Mouse (Mus musculus) forebrain, postnatal 0 days (tissue): Measurements from ENCODE around the gene Zbtb22. TPM values are rescaled to one million over a fixed set of nuclear protein-coding genes. Genes with fewer than 3 reads are reported as not detected.

Experiments
- ATAC-seq: fragments of 200-750 bp; cut with Nextera tagmentation; 2 replicates; pipeline ENCODE4 v1.8.0; 2017; ENCODE audit warnings: mild to moderate bottlenecking, moderate library complexity
- DNase-seq: peaks from one replicate; pipeline ENCODE4 v3.0.0-alpha.2; 2015
- H3K27ac ChIP-seq: fragments of 300-500 bp; sonication (generic); 2 replicates; pipeline ENCODE4 v1.5.1; 2014; ENCODE audit warnings: low read depth, mild to moderate bottlenecking, antibody characterized with exemption, low read length, moderate library complexity, mixed read lengths
- H3K27me3 ChIP-seq: fragments of 300-500 bp; sonication (generic); 2 replicates; pipeline ENCODE4 v1.6.1; 2014; ENCODE audit warnings: mild to moderate bottlenecking, low read length, mixed read lengths; ENCODE audit not compliant: insufficient read depth
- H3K36me3 ChIP-seq: fragments of 300-500 bp; sonication (generic); 2 replicates; pipeline ENCODE4 v1.6.1; 2014; ENCODE audit warnings: mild to moderate bottlenecking, moderate library complexity; ENCODE audit not compliant: insufficient read depth
- H3K4me1 ChIP-seq: fragments of 300-500 bp; sonication (generic); 2 replicates; pipeline ENCODE4 v1.6.1; 2014; ENCODE audit warnings: antibody characterized with exemption; ENCODE audit not compliant: insufficient read depth
- H3K4me2 ChIP-seq: fragments of 300-500 bp; sonication (generic); 2 replicates; pipeline ENCODE4 v1.6.1; 2014; ENCODE audit warnings: low read depth, mild to moderate bottlenecking, moderate library complexity
- H3K4me3 ChIP-seq: fragments of 300-500 bp; sonication (generic); 2 replicates; pipeline ENCODE4 v1.5.1; 2014; ENCODE audit warnings: low read depth, low read length, mixed read lengths
- H3K9ac ChIP-seq: fragments of 300-500 bp; sonication (generic); 2 replicates; pipeline ENCODE4 v1.6.1; 2014; ENCODE audit warnings: mild to moderate bottlenecking
- H3K9me3 ChIP-seq: fragments of 300-500 bp; sonication (generic); 2 replicates; pipeline ENCODE4 v1.6.1; 2016; ENCODE audit warnings: low read length
- CTCF ChIP-seq: sonication (generic); IDR thresholded peaks from 2 replicates; pipeline ENCODE4 v1.5.1; 2016; ENCODE audit warnings: antibody characterized with exemption, control low read depth, low read depth
- WGBS: fragments of 180-500 bp; shearing (Covaris S2); extraction: QIAGEN DNeasy Blood & Tissue Kit; methylation state at CpG from one replicate; pipeline ENCODE4 v1.1.7; 2014; 5-methylcytosine and 5-hydroxymethylcytosine counted together
- polyA plus RNA-seq: library from polyadenylated mRNA; unstranded; fragments of >200 nt; fragmentation: Nextera tagmentation; extraction: Ambion mirVana; gene quantifications from 2 replicates; pipeline ENCODE4 v1.2.1, GENCODE M21; 2015
- total RNA-seq: library from RNA; depleted of rRNA; stranded (reverse); fragments of >200 nt; gene quantifications from 2 replicates; pipeline ENCODE4 v1.2.3, GENCODE M21; 2014

The Zbtb22 gene
- total and polyA plus RNA-seq, 2 experiments from 2014 or later, result 22.3 to 44.0 TPM

GRCm38 (mm10) chr17:33924577-33925283 is 9.0 kb downstream of the Zbtb22 start:
- Histone ChIP-seq H3K4me3 (no peak overlapping the region), H3K27me3 (no peaks in the 10 kb centered on the region), H3K36me3 (0 out of 2 replicates have a peak, but pooled peaks cover 5% of the 10 kb centered on the region), H3K4me1 (peaks cover 10% of the 10 kb centered on the region), H3K4me2 (no peak overlapping the region), H3K27ac (no peak overlapping the region), H3K9ac (no peak overlapping the region), H3K9me3 (no peaks in the 10 kb centered on the region)
- 90% methylated on average over 10 of the region's 10 CpGs for WGBS
- peak; percentile 66 for TF ChIP-seq CTCF
- DNase-seq (no peak), ATAC-seq (no peak)

DNA sequence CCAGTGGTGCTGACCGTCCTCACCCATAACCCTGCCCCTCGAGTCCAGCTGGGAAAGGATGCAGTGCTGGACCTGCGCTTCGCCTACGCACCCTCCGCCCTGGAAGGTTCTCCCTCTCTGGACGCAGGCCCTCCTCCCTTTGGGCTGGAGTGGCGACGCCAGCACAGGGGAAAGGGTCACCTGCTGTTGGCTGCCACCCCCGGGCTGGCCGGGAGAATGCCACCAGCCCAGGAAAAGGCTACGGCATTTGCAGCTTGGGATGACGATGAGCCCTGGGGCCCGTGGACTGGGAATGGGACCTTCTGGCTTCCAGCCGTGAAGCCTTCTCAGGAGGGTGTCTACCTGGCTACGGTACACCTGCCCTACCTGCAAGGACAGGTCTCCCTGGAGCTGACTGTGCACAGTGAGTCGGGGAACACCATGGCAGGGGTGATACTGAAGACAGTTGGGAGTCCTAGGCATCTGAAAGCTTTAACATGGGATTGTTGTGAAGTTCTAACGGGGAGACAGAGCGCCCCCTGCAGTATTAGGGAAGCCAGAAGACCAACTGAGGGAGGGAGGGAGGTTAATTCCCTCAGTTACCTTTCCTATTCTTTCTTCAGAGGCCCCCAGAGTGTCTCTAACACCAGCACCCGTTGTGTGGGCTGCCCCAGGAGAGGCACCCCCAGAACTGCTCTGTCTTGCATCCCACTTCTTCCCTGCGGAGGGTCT is 9.9 kb downstream of the Zbtb22 start:
- 87% methylated on average over 21 of the region's 21 CpGs for WGBS
- DNase-seq, result no peak

GRCm38 (mm10) chr17:33926207-33926932 is 10.7 kb downstream of the Zbtb22 start:
- ATAC-seq (no peak), DNase-seq (no peak)
- Histone ChIP-seq H3K4me2 (no peak overlapping the region), H3K9me3 (no peaks in the 10 kb centered on the region), H3K36me3 (0 out of 2 replicates have a peak, but pooled peaks cover 5% of the 10 kb centered on the region), H3K27me3 (no peaks in the 10 kb centered on the region), H3K4me3 (no peak overlapping the region), H3K9ac (no peak overlapping the region), H3K4me1 (peaks cover 3% of the 10 kb centered on the region; the same call in 1 of the 2 replicates), H3K27ac (no peak overlapping the region)
- peak; percentile 25; the same call in 1 of the 2 replicates for TF ChIP-seq CTCF
- WGBS, result 75% methylated on average over 17 of the region's 17 CpGs

More for the DNA sequence above, 9.9 kb downstream of the Zbtb22 start:
- no peak for TF ChIP-seq CTCF
- no peak overlapping the region for H3K27ac ChIP-seq
- no peaks in the 10 kb centered on the region for H3K27me3 ChIP-seq
- H3K4me3 ChIP-seq, result no peak overlapping the region
- H3K9ac ChIP-seq, result no peak overlapping the region
- peaks cover 3% of the 10 kb centered on the region; the same call in 1 of the 2 replicates for H3K4me1 ChIP-seq
- no peak for ATAC-seq
- 0 out of 2 replicates have a peak, but pooled peaks cover 5% of the 10 kb centered on the region for H3K36me3 ChIP-seq
- no peaks in the 10 kb centered on the region for H3K9me3 ChIP-seq
- H3K4me2 ChIP-seq, result no peak overlapping the region

- H3K4me1 ChIP-seq, result peaks cover 3% of the 10 kb centered on the region; the same call in 1 of the 2 replicates
- peak overlapping the region; percentile 87 for H3K4me2 ChIP-seq
- peak overlapping the region; percentile 66 for H3K4me3 ChIP-seq
- ATAC-seq (no peak), DNase-seq (no peak)
- H3K27me3 ChIP-seq, result no peaks in the 10 kb centered on the region
- no peak for TF ChIP-seq CTCF
- WGBS, result 63% methylated on average over 21 of the region's 21 CpGs
- H3K36me3 ChIP-seq, result peaks cover 11% of the 10 kb centered on the region; the same call in 1 of the 2 replicates
- no peaks in the 10 kb centered on the region for H3K9me3 ChIP-seq
- H3K27ac ChIP-seq, result peak overlapping the region; percentile 64; the same call in 1 of the 2 replicates
- peak overlapping the region; percentile 65 for H3K9ac ChIP-seq
Measured at GRCm38 (mm10) chr17:33928251-33928947, 12.7 kb downstream of the Zbtb22 start.

DNA sequence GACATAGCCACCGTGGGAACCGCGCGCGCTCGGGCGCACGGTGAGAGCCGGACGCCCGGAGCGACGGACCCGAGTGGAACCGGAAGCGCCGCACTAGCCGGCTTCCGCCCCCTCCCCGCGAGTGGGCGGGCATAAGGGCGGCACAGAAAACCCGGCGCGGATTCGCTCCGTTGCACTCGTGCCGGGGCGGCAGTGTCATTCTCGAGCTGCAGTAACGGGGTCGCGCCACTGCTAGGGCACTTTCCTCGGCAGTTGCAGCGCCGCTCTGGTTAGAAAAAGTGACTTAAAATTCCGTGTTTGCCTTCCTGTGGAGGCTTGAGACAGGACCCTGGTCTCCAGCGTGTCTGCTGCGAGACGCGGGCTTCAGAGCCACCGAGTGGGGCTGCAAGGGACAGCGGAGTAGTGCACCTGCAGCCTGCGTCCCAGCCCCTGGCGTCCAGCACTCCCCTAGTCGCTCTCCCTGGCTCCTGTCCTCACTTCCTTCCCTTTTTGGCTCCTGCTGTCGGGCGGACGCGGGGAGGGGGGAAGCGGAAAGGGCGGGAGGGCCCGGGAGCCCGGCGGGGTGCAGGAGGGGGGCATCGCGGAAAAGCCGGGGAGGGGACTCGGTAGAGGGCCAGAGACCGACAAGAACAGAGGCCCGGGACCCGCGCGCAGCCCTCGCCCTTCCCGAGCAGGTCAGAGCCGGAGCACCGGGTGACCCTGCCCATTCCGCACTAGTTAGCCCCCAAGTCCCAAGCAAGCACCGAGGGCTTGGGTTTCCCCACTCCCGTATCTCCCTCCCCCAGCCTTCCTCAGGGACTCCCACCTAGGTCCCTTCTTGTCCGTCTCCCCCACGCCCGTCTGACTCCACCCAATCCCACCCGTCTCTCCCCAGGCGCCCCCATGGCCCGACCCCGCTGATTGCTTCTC is 13.9 kb downstream of the Zbtb22 start, which contains the start of gene Rgl2:
TSS of gene Rgl2 (plus strand) at position 173 of the 909 bp plus-strand sequence.
- Histone ChIP-seq H3K4me3 (peak within 1 kb of the TSS; percentile 66), H3K9ac (peak within 1 kb of the TSS; percentile 65), H3K9me3 (no peaks in the 10 kb centered on the region), H3K36me3 (peaks cover 14% of the 10 kb centered on the region; the same call in 1 of the 2 replicates), H3K27ac (peak within 1 kb of the TSS; percentile 88), H3K4me1 (peaks cover 3% of the 10 kb centered on the region; the same call in 1 of the 2 replicates), H3K27me3 (no peaks in the 10 kb centered on the region), H3K4me2 (peak within 1 kb of the TSS; percentile 87)
- peak; percentile 98 for DNase-seq
- peak; percentile 70 for TF ChIP-seq CTCF
- peak; percentile 93 for ATAC-seq
- WGBS, result 1% methylated on average over 78 of the region's 80 CpGs
